Mouse (Mus musculus) CH12.LX (cell line): ENCODE measurements at regions not wholly inside any gene's neighbourhood (a gene's known extent, or its start where the extent isn't known, plus 50 kb on each side); places are given as distances from the start of the nearest gene placed in this dataset.

Source experiments
- DNase-seq: peaks from one replicate; pipeline ENCODE4 v3.0.0-alpha.2; 2013; ENCODE audit errors: extremely low read depth
- H3K27ac ChIP-seq: 2 replicates; pipeline ENCODE4 v1.5.1; 2012; ENCODE audit warnings: low read depth, mild to moderate bottlenecking, control low read depth, moderate library complexity; ENCODE audit not compliant: insufficient read depth
- H3K27me3 ChIP-seq: replicated peaks from 2 replicates; pipeline ENCODE3; 2012; ENCODE audit warnings: inconsistent platforms
- H3K36me3 ChIP-seq, 2 experiments: replicated peaks in 1 of 2; 2 replicates each; pipeline versions ENCODE3 to v1.6.1; 2012; ENCODE audit warnings: inconsistent platforms in 1 of 2, low read length in 1 of 2, mild to moderate bottlenecking in 1 of 2, mixed read lengths in 1 of 2, moderate library complexity in 1 of 2; ENCODE audit not compliant: control insufficient read depth in 1 of 2, insufficient read depth in 1 of 2
- H3K4me1 ChIP-seq, 2 experiments: 2 replicates each; pipeline ENCODE4 v1.6.1; 2012; ENCODE audit warnings: inconsistent platforms in 1 of 2, moderate library complexity in 1 of 2; ENCODE audit not compliant: insufficient read depth in 2 of 2, control insufficient read depth in 1 of 2
- H3K4me2 ChIP-seq: 2 replicates; pipeline ENCODE4 v1.6.1; 2012; ENCODE audit warnings: low read depth, mild to moderate bottlenecking, control low read depth; ENCODE audit not compliant: poor library complexity, insufficient read depth, severe bottlenecking
- H3K4me3 ChIP-seq, 3 experiments: fragments of 150-350 bp in 1 of 3; sonication (generic) in 1 of 3; replicated peaks in 1 of 3; 2 replicates each; pipeline versions ENCODE3 to v1.5.1; 2011 to 2012; ENCODE audit warnings: low read depth in 2 of 3, low read length in 2 of 3, mild to moderate bottlenecking in 2 of 3, moderate library complexity in 2 of 3, control low read depth in 1 of 3, improper control_type of control experiment in 1 of 3, inconsistent platforms in 1 of 3, mixed read lengths in 1 of 3; ENCODE audit not compliant: poor library complexity in 1 of 3
- H3K79me2 ChIP-seq: replicated peaks from 2 replicates; pipeline ENCODE4 v1.6.1; 2012; ENCODE audit warnings: mild to moderate bottlenecking, moderate library complexity; ENCODE audit not compliant: control insufficient read depth, poor library complexity, insufficient read depth, severe bottlenecking; ENCODE audit errors: extremely low read depth
- H3K9ac ChIP-seq: 2 replicates; pipeline ENCODE4 v1.6.1; 2012; ENCODE audit warnings: low read depth, mild to moderate bottlenecking, control low read depth, moderate library complexity; ENCODE audit not compliant: insufficient read depth
- H3K9me3 ChIP-seq: replicated peaks from 2 replicates; pipeline ENCODE3; 2012; ENCODE audit warnings: low read length, inconsistent platforms, mixed read lengths
- BHLHE40 ChIP-seq: IDR thresholded peaks from 2 replicates; pipeline ENCODE4 v1.6.1; 2011; ENCODE audit warnings: mild to moderate bottlenecking, low read depth, low read length, improper control_type of control experiment
- CHD1 ChIP-seq: IDR thresholded peaks from 2 replicates; pipeline ENCODE4 v1.6.1; 2012; ENCODE audit warnings: low read depth, low read length, improper control_type of control experiment, inconsistent platforms
- ETS1 ChIP-seq: conservative IDR thresholded peaks from 2 replicates; pipeline ENCODE4 v1.6.1; 2012; ENCODE audit warnings: low read depth, mild to moderate bottlenecking, inconsistent platforms, low read length, improper control_type of control experiment, moderate library complexity
- JUN ChIP-seq: IDR thresholded peaks from 2 replicates; pipeline ENCODE4 v1.6.1; 2011; ENCODE audit warnings: low read depth, mild to moderate bottlenecking, low read length, improper control_type of control experiment, moderate library complexity; ENCODE audit not compliant: insufficient read depth
- KAT2A ChIP-seq: IDR thresholded peaks from 2 replicates; pipeline ENCODE4 v1.6.1; 2012; ENCODE audit warnings: low read length, improper control_type of control experiment, inconsistent platforms; ENCODE audit not compliant: insufficient replicate concordance
- MAX ChIP-seq: IDR thresholded peaks from 2 replicates; pipeline ENCODE4 v1.6.1; 2011; ENCODE audit warnings: low read length, improper control_type of control experiment
- MAZ ChIP-seq: IDR thresholded peaks from 2 replicates; pipeline ENCODE4 v1.6.1; 2012; ENCODE audit warnings: low read depth, mild to moderate bottlenecking, inconsistent platforms, low read length, improper control_type of control experiment, moderate library complexity
- MXI1 ChIP-seq: IDR thresholded peaks from 2 replicates; pipeline ENCODE4 v1.6.1; 2011; ENCODE audit warnings: mild to moderate bottlenecking, low read depth, low read length, improper control_type of control experiment
- MYC ChIP-seq: IDR thresholded peaks from 2 replicates; pipeline ENCODE4 v1.6.1; 2011; ENCODE audit warnings: low read depth, mild to moderate bottlenecking, improper control_type of control experiment, low read length
- NELFE ChIP-seq: IDR thresholded peaks from 2 replicates; pipeline ENCODE4 v1.6.1; 2011; ENCODE audit warnings: low read depth, low read length, improper control_type of control experiment
- PAX5 ChIP-seq: IDR thresholded peaks from 2 replicates; pipeline ENCODE4 v1.6.1; 2012; ENCODE audit warnings: low read length, inconsistent platforms, mixed read lengths
- POLR2A ChIP-seq: IDR thresholded peaks from 2 replicates; pipeline ENCODE4 v1.6.1; 2011; ENCODE audit warnings: low read depth, mild to moderate bottlenecking, improper control_type of control experiment, low read length
- SMC3 ChIP-seq: IDR thresholded peaks from 2 replicates; pipeline ENCODE4 v1.6.1; 2011; ENCODE audit warnings: low read depth, low read length, improper control_type of control experiment
- TCF12 ChIP-seq: IDR thresholded peaks from 2 replicates; pipeline ENCODE4 v1.6.1; 2014; ENCODE audit warnings: low read depth, mild to moderate bottlenecking, inconsistent platforms, low read length, improper control_type of control experiment
- UBTF ChIP-seq: IDR thresholded peaks from 2 replicates; pipeline ENCODE4 v1.6.1; 2012; ENCODE audit warnings: low read depth, mild to moderate bottlenecking, inconsistent platforms, low read length, improper control_type of control experiment, moderate library complexity
- USF1 ChIP-seq: IDR thresholded peaks from 2 replicates; pipeline ENCODE4 v1.6.1; 2014; ENCODE audit warnings: low read depth, mild to moderate bottlenecking, inconsistent platforms, low read length, improper control_type of control experiment
- USF2 ChIP-seq: conservative IDR thresholded peaks from 2 replicates; pipeline ENCODE4 v1.6.1; 2011; ENCODE audit warnings: low read depth, low read length, improper control_type of control experiment
- ZMIZ1 ChIP-seq: IDR thresholded peaks from 2 replicates; pipeline ENCODE4 v1.6.1; 2012; ENCODE audit warnings: low read depth, mild to moderate bottlenecking, inconsistent platforms, low read length, improper control_type of control experiment
- dilution Hi-C: fragments of 300-500 bp; cut with MboI; formaldehyde crosslinking; loops from 2 replicates; pipeline ENCODE4 v1.14.3; 2020; ENCODE audit warnings: low sequenced_read_pairs; ENCODE audit not compliant: extremely low pct_unique_long_range_greater_than_20kb, extremely low pct_ligation_motif_present
- in situ Hi-C: fragments of 300-500 bp; cut with MboI; formaldehyde crosslinking; loops from 3 replicates; pipeline ENCODE4 v1.14.3; 2019; ENCODE audit warnings: low sequenced_read_pairs, low pct_ligation_motif_present, low pct_unique_long_range_greater_than_20kb, mixed read lengths

DNA sequence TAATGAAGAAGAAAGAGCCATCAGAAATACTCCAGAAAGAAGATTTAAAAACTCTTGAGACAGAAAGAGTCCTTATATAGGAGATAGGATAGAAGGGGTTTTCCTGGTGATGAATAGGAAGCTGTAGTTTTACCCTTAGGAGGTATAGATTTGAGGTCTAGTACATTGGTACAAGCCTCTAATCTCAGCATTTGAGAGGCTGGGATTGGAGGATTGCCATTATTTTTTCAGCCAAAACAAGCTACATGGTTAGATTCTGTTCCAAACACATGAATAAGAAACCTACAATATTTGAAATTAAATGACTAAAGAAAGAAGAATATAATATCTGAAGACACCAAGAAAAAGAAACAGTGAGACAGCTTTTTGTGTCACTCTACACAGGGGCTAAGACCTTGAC is 375.9 kb upstream of the Defb41 start:
- H3K27ac ChIP-seq: no peak overlapping the region
- H3K4me3 ChIP-seq: no peak overlapping the region

DNA sequence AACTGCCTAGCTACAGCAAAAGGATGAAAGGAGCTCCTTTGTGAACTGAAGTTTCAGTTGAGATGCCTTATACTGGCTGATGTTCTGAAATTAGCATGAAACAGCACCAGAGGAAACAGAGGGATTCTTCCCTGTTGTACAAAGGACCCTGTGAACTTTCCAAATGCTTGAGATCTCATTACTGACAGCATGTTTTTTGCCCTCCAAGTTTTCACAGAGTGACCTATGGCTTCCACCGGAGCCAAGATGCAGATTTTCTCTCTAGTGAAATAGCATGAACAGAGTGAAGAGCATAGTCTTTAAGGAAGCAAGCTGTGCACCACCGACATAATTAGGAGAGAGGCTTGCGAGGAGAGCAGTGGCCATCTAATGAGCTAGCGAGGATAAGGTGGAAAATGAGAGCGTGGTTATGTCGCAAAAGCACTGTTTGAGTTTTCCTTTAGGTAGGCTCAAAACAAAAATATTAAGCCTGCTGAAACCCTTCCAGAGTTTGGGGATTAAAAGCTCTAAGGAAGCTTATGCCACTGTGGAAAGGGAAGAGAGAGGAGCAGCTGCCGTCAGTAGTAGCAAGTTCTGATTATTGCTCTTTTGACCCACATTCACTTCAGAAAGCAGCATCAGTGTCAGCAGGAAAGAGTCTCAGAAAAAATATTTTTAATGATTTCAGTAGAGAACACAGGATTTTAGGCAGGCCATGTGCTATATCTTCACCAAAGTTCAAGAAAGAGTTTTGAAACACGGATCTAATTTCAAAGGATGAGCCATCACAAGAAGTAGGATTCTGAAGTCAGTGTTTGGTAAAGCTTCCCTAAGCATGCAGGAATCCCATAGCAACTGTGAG is 374.7 kb upstream of the Defb41 start:
- TF ChIP-seq CHD1 (no peak), BHLHE40 (no peak), USF1 (no peak), MYC (no peak), UBTF (no peak), ZMIZ1 (no peak), TCF12 (no peak), SMC3 (no peak), KAT2A (no peak), ETS1 (no peak), POLR2A (no peak)
- TF ChIP-seq, all 38 proteins: peak for 0
- H3K27me3 ChIP-seq: no peaks in the 10 kb centered on the region
- no peaks in the 10 kb centered on the region for H3K36me3 ChIP-seq
- no peak overlapping the region for H3K4me2 ChIP-seq
- in situ Hi-C loops (no loop called here), dilution Hi-C loops (no loop called here)
- no peak for DNase-seq
- H3K27ac ChIP-seq: no peak overlapping the region
- peaks cover 20% of the 10 kb centered on the region for H3K9me3 ChIP-seq
- no peaks in the 10 kb centered on the region for H3K79me2 ChIP-seq
- H3K9ac ChIP-seq: no peak overlapping the region
- H3K4me3 ChIP-seq: no peak overlapping the region
- no peaks in the 10 kb centered on the region for H3K4me1 ChIP-seq

More for the DNA sequence above, 375.9 kb upstream of the Defb41 start:
- no peak for DNase-seq
- no peak overlapping the region for H3K9ac ChIP-seq
- in situ Hi-C loops (no loop called here), dilution Hi-C loops (no loop called here)
- H3K4me1 ChIP-seq: no peaks in the 10 kb centered on the region
- no peaks in the 10 kb centered on the region for H3K79me2 ChIP-seq
- H3K27me3 ChIP-seq: no peaks in the 10 kb centered on the region
- TF ChIP-seq BHLHE40 (no peak), MXI1 (no peak), JUN (no peak), POLR2A (no peak), KAT2A (no peak), PAX5 (no peak), USF2 (no peak), MAX (no peak), NELFE (no peak), MYC (no peak), MAZ (no peak)
- H3K9me3 ChIP-seq: peaks cover 16% of the 10 kb centered on the region
- H3K4me2 ChIP-seq: no peak overlapping the region
- no peaks in the 10 kb centered on the region for H3K36me3 ChIP-seq
